ENCODE assay signal across 10 mouse cellular contexts in the genomic region with DNA sequence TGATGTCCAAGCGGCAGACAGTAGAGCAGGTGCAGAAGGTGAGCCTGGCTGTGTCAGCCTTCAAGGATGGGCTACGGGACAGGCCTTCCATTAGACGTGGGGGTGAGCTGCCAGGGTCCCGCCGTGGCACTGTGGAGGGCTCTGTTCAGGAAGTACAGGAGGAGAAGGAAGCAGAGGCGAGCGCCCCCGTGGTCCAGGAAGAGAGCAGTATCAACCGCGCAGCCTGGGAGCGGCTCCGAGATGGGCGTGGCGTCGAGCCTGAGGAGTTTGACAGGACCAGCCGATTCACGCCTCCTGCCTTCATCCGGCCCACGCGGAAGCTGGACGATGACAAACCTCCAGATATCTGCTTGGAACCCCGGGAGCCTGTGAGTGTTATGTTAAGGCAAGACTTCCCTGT. TPM values are rescaled to one million over a fixed set of nuclear protein-coding genes. Genes with fewer than 3 reads are reported as not detected.
DNase-seq lines count a peak whose midpoint lies in the region; ATAC-seq and TF ChIP-seq lines count a peak whose summit lies in the region.
"Had no signal": no experiment of that assay in that cellular context is flagged by ENCODE, and none has a peak within 500 bp of the region (broad histone marks: within the 10 kb centered on the region; RNA-seq: fewer than 3 reads in every experiment).

No protein-coding gene starts in this region.

- no peaks in the 10 kb centered on the region for H3K9me3 ChIP-seq in forebrain, embryonic 12.5 days
- no peaks in the 10 kb centered on the region for H3K9me3 ChIP-seq in heart, postnatal 0 days (replicated peaks; ENCODE audit: control insufficient read depth, low read length)
- no peaks in the 10 kb centered on the region for H3K9me3 ChIP-seq in kidney, postnatal 0 days (replicated peaks; ENCODE audit: low read length)
- H3K9me3 ChIP-seq in lung, embryonic 15.5 days, result no peaks in the 10 kb centered on the region
- H3K9me3 ChIP-seq in neural tube, embryonic 15.5 days (replicated peaks), result no peaks in the 10 kb centered on the region

- H3K4me1 ChIP-seq in forebrain, embryonic 12.5 days, result peaks cover 8% of the 10 kb centered on the region; the same call in 1 of the 2 replicates
- peaks cover 13% of the 10 kb centered on the region for H3K4me1 ChIP-seq in heart, postnatal 0 days (ENCODE audit: control insufficient read depth, insufficient read depth)
- no peaks in the 10 kb centered on the region for H3K4me1 ChIP-seq in kidney, postnatal 0 days (replicated peaks; ENCODE audit: insufficient read depth, low read length)
- H3K4me1 ChIP-seq in lung, embryonic 15.5 days, result 0 out of 2 replicates have a peak, but pooled peaks cover 4% of the 10 kb centered on the region
- peaks cover 9% of the 10 kb centered on the region for H3K4me1 ChIP-seq in neural tube, embryonic 15.5 days

- H3K27me3 ChIP-seq in forebrain, embryonic 12.5 days, result peaks cover 47% of the 10 kb centered on the region
- no peaks in the 10 kb centered on the region for H3K27me3 ChIP-seq in heart, postnatal 0 days (ENCODE audit: control insufficient read depth, insufficient read depth, low read length)
- no peaks in the 10 kb centered on the region for H3K27me3 ChIP-seq in kidney, postnatal 0 days (ENCODE audit: insufficient read depth, low read length)
- H3K27me3 ChIP-seq in lung, embryonic 15.5 days, result peaks cover 20% of the 10 kb centered on the region; the same call in 1 of the 2 replicates
- H3K27me3 ChIP-seq in neural tube, embryonic 15.5 days (replicated peaks), result no peaks in the 10 kb centered on the region

- H3K4me2 ChIP-seq in forebrain, embryonic 12.5 days, result peak overlapping the region; percentile 45
- H3K4me2 ChIP-seq in heart, postnatal 0 days (ENCODE audit: low read depth, low read length), result peak overlapping the region; percentile 55
- H3K4me2 ChIP-seq in kidney, postnatal 0 days (ENCODE audit: low read length), result peak overlapping the region; percentile 42
- H3K4me2 ChIP-seq in lung, embryonic 15.5 days, result peak overlapping the region; percentile 44
- H3K4me2 ChIP-seq in neural tube, embryonic 15.5 days, result peak overlapping the region; percentile 40

- 12% methylated on average over 22 of the region's 22 CpGs for WGBS in forebrain, embryonic 12.5 days
- 5% methylated on average over 22 of the region's 22 CpGs for WGBS in heart, postnatal 0 days
- 6% methylated on average over 22 of the region's 22 CpGs for WGBS in kidney, postnatal 0 days
- WGBS in lung, embryonic 15.5 days, result 4% methylated on average over 22 of the region's 22 CpGs
- WGBS in neural tube, embryonic 15.5 days, result 8% methylated on average over 22 of the region's 22 CpGs

- TF ChIP-seq EP300 in heart, postnatal 0 days (IDR thresholded peaks at IDR 0.05; ENCODE audit: low read depth), result no peak

- H3K27ac ChIP-seq in forebrain, embryonic 12.5 days, result no peak overlapping the region
- H3K27ac ChIP-seq in heart, postnatal 0 days (ENCODE audit: low read depth), result peak overlapping the region; percentile 95
- no peak overlapping the region for H3K27ac ChIP-seq in kidney, postnatal 0 days
- no peak overlapping the region for H3K27ac ChIP-seq in lung, embryonic 15.5 days
- H3K27ac ChIP-seq in neural tube, embryonic 15.5 days (replicated peaks), result no peak overlapping the region

- DNase-seq in ovary, adult 18-20 months (ENCODE audit: low spot score), result peak; percentile 48
- no peak for DNase-seq in ovary, postnatal 10 days (ENCODE audit: low spot score)
- DNase-seq in heart, postnatal 0 days (ENCODE audit: low spot score), result peak; percentile 77
- DNase-seq in kidney, postnatal 0 days (ENCODE audit: low spot score), result peak; percentile 71
- DNase-seq in cerebellum, adult 11 months, result no peak

- no peaks in the 10 kb centered on the region for H3K36me3 ChIP-seq in forebrain, embryonic 12.5 days (replicated peaks)
- no peaks in the 10 kb centered on the region for H3K36me3 ChIP-seq in heart, postnatal 0 days (replicated peaks; ENCODE audit: control insufficient read depth, insufficient read depth, low read length)
- H3K36me3 ChIP-seq in kidney, postnatal 0 days (ENCODE audit: insufficient read depth, low read length), result no peaks in the 10 kb centered on the region
- no peaks in the 10 kb centered on the region for H3K36me3 ChIP-seq in lung, embryonic 15.5 days
- peaks cover 20% of the 10 kb centered on the region for H3K36me3 ChIP-seq in neural tube, embryonic 15.5 days

- peak; percentile 32 for TF ChIP-seq CTCF in heart, postnatal 0 days (IDR thresholded peaks at IDR 0.05; ENCODE audit: low read depth)
- peak; percentile 38; the same call in 1 of the 2 replicates for TF ChIP-seq CTCF in kidney, postnatal 0 days (IDR thresholded peaks at IDR 0.05; ENCODE audit: low read depth)

- ATAC-seq in forebrain, embryonic 12.5 days (ENCODE audit: low FRiP score), result 0 out of 2 replicates have a peak, but pooled peaks have one; percentile 58
- peak; percentile 76 for ATAC-seq in heart, postnatal 0 days (ENCODE audit: insufficient read depth, low read depth)
- 0 out of 2 replicates have a peak, but pooled peaks have one; percentile 33 for ATAC-seq in kidney, postnatal 0 days (replicated peaks; ENCODE audit: low FRiP score, low read depth)
- ATAC-seq in lung, embryonic 15.5 days (ENCODE audit: borderline replicate concordance, extremely low read depth, low FRiP score, low TSS enrichment), result peak; percentile 27; the same call in 1 of the 2 replicates
- ATAC-seq in neural tube, embryonic 15.5 days (ENCODE audit: low FRiP score), result no peak
- ATAC-seq: Patski had no signal

- 0 out of 2 replicates have a peak overlapping the region, but pooled peaks have one; percentile 13 for H3K9ac ChIP-seq in forebrain, embryonic 12.5 days
- H3K9ac ChIP-seq in heart, postnatal 0 days (replicated peaks; ENCODE audit: low read depth, low read length), result no peak overlapping the region
- H3K9ac ChIP-seq in kidney, postnatal 0 days (ENCODE audit: low read depth, low read length), result no peak overlapping the region
- H3K9ac ChIP-seq in lung, embryonic 15.5 days, result no peak overlapping the region
- H3K9ac ChIP-seq in neural tube, embryonic 15.5 days (replicated peaks), result 0 out of 2 replicates have a peak overlapping the region, but pooled peaks have one; percentile 10

- H3K4me3 ChIP-seq in forebrain, embryonic 12.5 days (replicated peaks), result 0 out of 2 replicates have a peak overlapping the region, but pooled peaks have one; percentile 16
- peak overlapping the region; percentile 27 for H3K4me3 ChIP-seq in heart, postnatal 0 days (ENCODE audit: low read depth, low read length)
- H3K4me3 ChIP-seq in kidney, postnatal 0 days (replicated peaks; ENCODE audit: low read depth, low read length), result no peak overlapping the region
- H3K4me3 ChIP-seq in lung, embryonic 15.5 days, result peak overlapping the region; percentile 13; the same call in 1 of the 2 replicates
- no peak overlapping the region for H3K4me3 ChIP-seq in neural tube, embryonic 15.5 days (replicated peaks)

RNA-seq across cellular contexts. Expression of gene Dnajb5, which starts 16.0 kb away (rescaled TPM):
- polyA plus RNA-seq in forebrain, embryonic 12.5 days (2016; fragmentation: Nextera tagmentation; extraction: Ambion mirVana), result 26.0 and 32.3 TPM in 2 replicates
- total RNA-seq in heart, postnatal 0 days (2014; rRNA removed; ENCODE audit: low replicate concordance), result 41.8 and 59.1 TPM in 2 replicates
- polyA plus RNA-seq in heart, postnatal 0 days (2015; fragmentation: Nextera tagmentation; extraction: Ambion mirVana), result 12.5 and 18.2 TPM in 2 replicates
- 4.6 and 5.3 TPM in 2 replicates for polyA plus RNA-seq in kidney, postnatal 0 days (2015; fragmentation: Nextera tagmentation; extraction: Ambion mirVana)
- 7.6 and 8.9 TPM in 2 replicates for polyA plus RNA-seq in lung, embryonic 15.5 days (2015; fragmentation: Nextera tagmentation; extraction: Ambion mirVana)
- 44.3 and 48.7 TPM in 2 replicates for polyA plus RNA-seq in neural tube, embryonic 15.5 days (2015; fragmentation: Nextera tagmentation; extraction: Ambion mirVana)

RNA-seq across cellular contexts. Expression of gene Phf24, which starts 17.2 kb away (rescaled TPM):
- 4.2 and 5.4 TPM in 2 replicates for polyA plus RNA-seq in forebrain, embryonic 12.5 days (2016; fragmentation: Nextera tagmentation; extraction: Ambion mirVana)
- 4.1 and 13.2 TPM in 2 replicates for total RNA-seq in heart, postnatal 0 days (2014; rRNA removed; ENCODE audit: low replicate concordance)
- polyA plus RNA-seq in heart, postnatal 0 days (2015; fragmentation: Nextera tagmentation; extraction: Ambion mirVana), result 5.0 and 5.3 TPM in 2 replicates
- polyA plus RNA-seq in kidney, postnatal 0 days (2015; fragmentation: Nextera tagmentation; extraction: Ambion mirVana), result 0.34 and 0.64 TPM in 2 replicates
- 0.26 and 0.62 TPM in 2 replicates for polyA plus RNA-seq in lung, embryonic 15.5 days (2015; fragmentation: Nextera tagmentation; extraction: Ambion mirVana)
- 40.2 and 46.1 TPM in 2 replicates for polyA plus RNA-seq in neural tube, embryonic 15.5 days (2015; fragmentation: Nextera tagmentation; extraction: Ambion mirVana)
- polyA plus RNA-seq: Patski had no signal

RNA-seq across cellular contexts. Expression of gene 1700022I11Rik, which starts 35.8 kb away (rescaled TPM):
- polyA plus RNA-seq in forebrain, embryonic 12.5 days (2016; fragmentation: Nextera tagmentation; extraction: Ambion mirVana), result 0.85 and 1.1 TPM in 2 replicates
- not detected in 2 replicates for total RNA-seq in heart, postnatal 0 days (2014; rRNA removed; ENCODE audit: low replicate concordance)
- polyA plus RNA-seq in heart, postnatal 0 days (2015; fragmentation: Nextera tagmentation; extraction: Ambion mirVana), result 0.19 and 0.41 TPM in 2 replicates
- 0.37 and 0.66 TPM in 2 replicates for polyA plus RNA-seq in kidney, postnatal 0 days (2015; fragmentation: Nextera tagmentation; extraction: Ambion mirVana)
- 0.39 and 0.56 TPM in 2 replicates for polyA plus RNA-seq in lung, embryonic 15.5 days (2015; fragmentation: Nextera tagmentation; extraction: Ambion mirVana)
- polyA plus RNA-seq in neural tube, embryonic 15.5 days (2015; fragmentation: Nextera tagmentation; extraction: Ambion mirVana), result 0.31 and 0.50 TPM in 2 replicates
- total RNA-seq: layer of hippocampus, postnatal 25 days had no signal
- polyA plus RNA-seq: Patski had no signal

RNA-seq across cellular contexts. Expression of gene Fam205c, which starts 59.6 kb away (rescaled TPM):
- 1.4 and 2.3 TPM in 2 replicates for polyA plus RNA-seq in forebrain, embryonic 12.5 days (2016; fragmentation: Nextera tagmentation; extraction: Ambion mirVana)
- not detected in 2 replicates for total RNA-seq in heart, postnatal 0 days (2014; rRNA removed; ENCODE audit: low replicate concordance)
- 0.18 and 0.23 TPM in 2 replicates for polyA plus RNA-seq in heart, postnatal 0 days (2015; fragmentation: Nextera tagmentation; extraction: Ambion mirVana)
- 0.09 and 0.33 TPM in 2 replicates for polyA plus RNA-seq in kidney, postnatal 0 days (2015; fragmentation: Nextera tagmentation; extraction: Ambion mirVana)
- 0.30 TPM in 1 of 2 replicates, not detected in the other for polyA plus RNA-seq in lung, embryonic 15.5 days (2015; fragmentation: Nextera tagmentation; extraction: Ambion mirVana)
- polyA plus RNA-seq in neural tube, embryonic 15.5 days (2015; fragmentation: Nextera tagmentation; extraction: Ambion mirVana), result 1.4 and 2.6 TPM in 2 replicates
- polyA plus RNA-seq: Patski had no signal

Comparison
In these comparisons a context has a peak if more than half of its experiments do, and no peak if none do; other contexts are left out.
1. DNase-seq: peak in ovary, adult 18-20 months (single experiment), heart, postnatal 0 days (single experiment) and kidney, postnatal 0 days (single experiment); none in ovary, postnatal 10 days (single experiment) and cerebellum, adult 11 months (single experiment).
2. H3K4me3 ChIP-seq: peak in forebrain, embryonic 12.5 days (single experiment), heart, postnatal 0 days (single experiment) and lung, embryonic 15.5 days (single experiment); none in kidney, postnatal 0 days (single experiment) and neural tube, embryonic 15.5 days (single experiment).
3. H3K9ac ChIP-seq: peak in forebrain, embryonic 12.5 days (single experiment) and neural tube, embryonic 15.5 days (single experiment); none in heart, postnatal 0 days (single experiment), kidney, postnatal 0 days (single experiment) and lung, embryonic 15.5 days (single experiment).
4. Peak in every context shown above with its lines, with median percentiles within 50 percentile points of each other: H3K4me2 ChIP-seq.